Mouse (Mus musculus): ENCODE results near the gene Prss38. TPM values are rescaled to one million over a fixed set of nuclear protein-coding genes. Genes with fewer than 3 reads are reported as not detected.

The Prss38 gene
- polyA plus RNA-seq, 1 experiment: not detected

DNA sequence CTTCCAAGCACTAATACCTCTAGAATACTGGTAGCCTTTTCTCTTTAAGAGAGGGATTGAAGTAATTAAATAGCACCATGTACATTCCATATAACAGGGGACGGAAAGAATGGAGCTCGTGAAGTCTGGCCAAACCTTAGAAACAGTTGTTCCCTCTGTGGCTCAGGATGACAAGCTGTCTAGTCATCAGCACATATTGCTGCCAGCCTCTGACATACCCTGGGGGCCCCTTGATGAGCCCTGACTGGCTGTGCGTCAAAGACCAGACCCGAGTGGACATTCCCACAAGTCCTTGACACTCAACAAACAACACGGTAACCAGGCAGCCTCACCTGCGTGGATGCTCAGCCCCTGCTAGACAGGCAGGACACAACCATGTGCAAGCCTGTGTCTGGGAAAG, 36.6 kb upstream of the Prss38 start:
- Histone ChIP-seq H3K4me1 (replicated peaks; ENCODE audit: control insufficient read depth, insufficient read depth, low read length) (peaks cover 7% of the 10 kb centered on the region), H3K27ac (ENCODE audit: control insufficient read depth, insufficient read depth, low read length) (no peak overlapping the region), H3K4me3 (ENCODE audit: control insufficient read depth, insufficient read depth, low read length) (no peak overlapping the region), H3K36me3 (ENCODE audit: control insufficient read depth, insufficient read depth, low read length) (no peaks in the 10 kb centered on the region), H3K27me3 (ENCODE audit: control insufficient read depth, insufficient read depth, low read length) (no peaks in the 10 kb centered on the region)
- DNase-seq: no peak
- WGBS: 90% methylated on average over 6 of the region's 6 CpGs
- TF ChIP-seq CTCF (IDR thresholded peaks at IDR 0.05; ENCODE audit: borderline replicate concordance, control insufficient read depth, extremely low read depth, insufficient read depth, low read length, poor library complexity): no peak

GRCm38 (mm10) chr11:59410851-59411250, 35.4 kb upstream of the Prss38 start:
- H3K27ac ChIP-seq (ENCODE audit: control insufficient read depth, insufficient read depth, low read length): no peak overlapping the region
- no peak for TF ChIP-seq POLR2A (IDR thresholded peaks at IDR 0.05; ENCODE audit: control insufficient read depth, extremely low read depth, insufficient read depth, low read length, poor library complexity)
- TF ChIP-seq CTCF (IDR thresholded peaks at IDR 0.05; ENCODE audit: borderline replicate concordance, control insufficient read depth, extremely low read depth, insufficient read depth, low read length, poor library complexity): no peak
- H3K27me3 ChIP-seq (ENCODE audit: control insufficient read depth, insufficient read depth, low read length): no peaks in the 10 kb centered on the region
- DNase-seq: no peak
- WGBS: 90% methylated on average over 2 of the region's 2 CpGs
- peaks cover 7% of the 10 kb centered on the region for H3K4me1 ChIP-seq (replicated peaks; ENCODE audit: control insufficient read depth, insufficient read depth, low read length)
- no peaks in the 10 kb centered on the region for H3K36me3 ChIP-seq (ENCODE audit: control insufficient read depth, insufficient read depth, low read length)
- no peak overlapping the region for H3K4me3 ChIP-seq (ENCODE audit: control insufficient read depth, insufficient read depth, low read length)

- no peak for DNase-seq
- Histone ChIP-seq H3K4me3 (ENCODE audit: control insufficient read depth, insufficient read depth, low read length) (no peak overlapping the region), H3K27me3 (ENCODE audit: control insufficient read depth, insufficient read depth, low read length) (no peaks in the 10 kb centered on the region), H3K4me1 (replicated peaks; ENCODE audit: control insufficient read depth, insufficient read depth, low read length) (peaks cover 7% of the 10 kb centered on the region), H3K36me3 (ENCODE audit: control insufficient read depth, insufficient read depth, low read length) (no peaks in the 10 kb centered on the region), H3K27ac (ENCODE audit: control insufficient read depth, insufficient read depth, low read length) (no peak overlapping the region)
- WGBS: 100% methylated on average over 1 of the region's 1 CpGs
- TF ChIP-seq POLR2A (IDR thresholded peaks at IDR 0.05; ENCODE audit: control insufficient read depth, extremely low read depth, insufficient read depth, low read length, poor library complexity) (no peak), CTCF (IDR thresholded peaks at IDR 0.05; ENCODE audit: borderline replicate concordance, control insufficient read depth, extremely low read depth, insufficient read depth, low read length, poor library complexity) (no peak)
Measured at GRCm38 (mm10) chr11:59405761-59406160, 30.3 kb upstream of the Prss38 start.

- Histone ChIP-seq H3K4me1 (replicated peaks; ENCODE audit: control insufficient read depth, insufficient read depth, low read length) (peaks cover 42% of the 10 kb centered on the region), H3K27ac (ENCODE audit: control insufficient read depth, insufficient read depth, low read length) (no peak overlapping the region), H3K4me3 (ENCODE audit: control insufficient read depth, insufficient read depth, low read length) (no peak overlapping the region), H3K36me3 (ENCODE audit: control insufficient read depth, insufficient read depth, low read length) (no peaks in the 10 kb centered on the region), H3K27me3 (ENCODE audit: control insufficient read depth, insufficient read depth, low read length) (no peaks in the 10 kb centered on the region)
- 12% methylated on average over 2 of the region's 2 CpGs for WGBS
- no peak for TF ChIP-seq CTCF (IDR thresholded peaks at IDR 0.05; ENCODE audit: borderline replicate concordance, control insufficient read depth, extremely low read depth, insufficient read depth, low read length, poor library complexity)
- TF ChIP-seq POLR2A (IDR thresholded peaks at IDR 0.05; ENCODE audit: control insufficient read depth, extremely low read depth, insufficient read depth, low read length, poor library complexity): no peak
- DNase-seq: no peak
Measured at GRCm38 (mm10) chr11:59400876-59401275, 25.4 kb upstream of the Prss38 start.

DNA sequence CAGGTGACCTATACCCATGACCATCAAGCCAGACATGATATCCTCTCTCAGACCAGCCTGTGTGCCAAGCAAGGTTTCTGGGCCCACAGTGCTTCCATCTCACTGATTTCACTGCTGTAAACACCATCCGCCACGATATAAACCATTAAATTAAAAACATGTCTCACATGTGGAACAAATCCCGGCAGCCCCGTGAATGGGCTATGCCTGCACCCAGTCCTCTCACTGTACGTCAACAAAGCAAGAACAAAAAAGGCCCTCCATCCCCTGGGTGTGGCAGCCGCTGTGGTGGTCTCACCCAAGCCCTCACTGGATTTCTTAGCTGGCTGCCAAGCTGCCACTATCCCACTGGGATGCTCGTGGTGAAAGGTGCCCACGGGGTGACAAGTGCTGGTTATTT, 24.4 kb upstream of the Prss38 start:
- peaks cover 43% of the 10 kb centered on the region for H3K4me1 ChIP-seq (replicated peaks; ENCODE audit: control insufficient read depth, insufficient read depth, low read length)
- no peak overlapping the region for H3K27ac ChIP-seq (ENCODE audit: control insufficient read depth, insufficient read depth, low read length)
- H3K27me3 ChIP-seq (ENCODE audit: control insufficient read depth, insufficient read depth, low read length): no peaks in the 10 kb centered on the region
- no peak for DNase-seq
- H3K4me3 ChIP-seq (ENCODE audit: control insufficient read depth, insufficient read depth, low read length): no peak overlapping the region
- 86% methylated on average over 8 of the region's 8 CpGs for WGBS
- H3K36me3 ChIP-seq (ENCODE audit: control insufficient read depth, insufficient read depth, low read length): no peaks in the 10 kb centered on the region
- TF ChIP-seq CTCF (IDR thresholded peaks at IDR 0.05; ENCODE audit: borderline replicate concordance, control insufficient read depth, extremely low read depth, insufficient read depth, low read length, poor library complexity): no peak
- no peak for TF ChIP-seq POLR2A (IDR thresholded peaks at IDR 0.05; ENCODE audit: control insufficient read depth, extremely low read depth, insufficient read depth, low read length, poor library complexity)

- Histone ChIP-seq H3K27me3 (ENCODE audit: control insufficient read depth, insufficient read depth, low read length) (no peaks in the 10 kb centered on the region), H3K36me3 (ENCODE audit: control insufficient read depth, insufficient read depth, low read length) (no peaks in the 10 kb centered on the region), H3K27ac (ENCODE audit: control insufficient read depth, insufficient read depth, low read length) (no peak overlapping the region), H3K4me1 (replicated peaks; ENCODE audit: control insufficient read depth, insufficient read depth, low read length) (peaks cover 52% of the 10 kb centered on the region), H3K4me3 (ENCODE audit: control insufficient read depth, insufficient read depth, low read length) (no peak overlapping the region)
- no peak for TF ChIP-seq CTCF (IDR thresholded peaks at IDR 0.05; ENCODE audit: borderline replicate concordance, control insufficient read depth, extremely low read depth, insufficient read depth, low read length, poor library complexity)
- no peak for TF ChIP-seq POLR2A (IDR thresholded peaks at IDR 0.05; ENCODE audit: control insufficient read depth, extremely low read depth, insufficient read depth, low read length, poor library complexity)
- 8% methylated on average over 22 of the region's 22 CpGs for WGBS
- DNase-seq: peak; percentile 54
Measured at GRCm38 (mm10) chr11:59397536-59398371, 22.3 kb upstream of the Prss38 start.
